Mouse (Mus musculus): ENCODE measurements around the gene Tns1.

GRCm38 (mm10) chr1:74133954-74134353 lies 9.7 kb upstream of the Tns1 start:
- TF ChIP-seq POLR2AphosphoS2 (IDR thresholded peaks at IDR 0.05; ENCODE audit: insufficient read length, low read depth) (no peak), POLR2A (IDR thresholded peaks at IDR 0.05; ENCODE audit: insufficient read length, low read depth) (no peak), MAX (IDR thresholded peaks at IDR 0.05; ENCODE audit: low read depth) (no peak), SRF (IDR thresholded peaks at IDR 0.05; ENCODE audit: control insufficient read depth, insufficient read length, low read depth) (no peak), TCF12 (IDR thresholded peaks at IDR 0.05; ENCODE audit: insufficient read depth, poor library complexity, severe bottlenecking) (no peak), MYOD1 (IDR thresholded peaks at IDR 0.05; ENCODE audit: control insufficient read depth in 1 of 3, insufficient read length in 2 of 3, low read depth in 2 of 3) (no peak), REST (IDR thresholded peaks at IDR 0.05; ENCODE audit: insufficient read depth, insufficient read length) (no peak)
